Mouse (Mus musculus): ENCODE data around the gene Spty2d1.
"Not testable (repeated sequence)": the region's sequence is repeated elsewhere in the genome, so short reads cannot be mapped to it uniquely, and the experiment has no call there.

The Spty2d1 gene

GRCm38 (mm10) chr7:46993079-46993478, 15.1 kb downstream of the Spty2d1 start:
- no peak for DNase-seq (ENCODE audit: low read depth in 1 of 2, low spot score in 2 of 2)

DNA sequence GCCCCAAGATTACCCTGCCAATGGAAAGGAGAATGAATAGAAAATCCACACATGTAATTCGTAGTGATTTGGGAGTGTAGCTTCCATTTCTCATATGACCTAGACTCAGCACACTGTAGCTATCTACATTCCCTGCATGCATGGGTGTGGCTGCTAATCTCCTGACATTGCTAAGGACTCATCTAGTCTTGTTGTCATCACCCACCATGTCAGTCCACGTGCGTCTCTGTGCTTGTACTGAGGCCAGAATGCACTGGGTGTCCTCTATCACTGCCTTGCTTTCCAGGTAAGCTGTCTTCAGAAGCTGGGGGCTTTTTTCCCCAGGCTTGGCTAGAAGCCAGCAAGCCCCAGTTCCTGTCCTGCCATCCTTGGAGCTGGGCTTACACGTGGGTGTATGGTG, 18.8 kb downstream of the Spty2d1 start:
- not testable (repeated sequence) for DNase-seq (ENCODE audit: low read depth in 1 of 2, low spot score in 2 of 2)

- no peak for DNase-seq (ENCODE audit: low read depth in 1 of 2, low spot score in 2 of 2)
These were observed 21.1 kb downstream of the Spty2d1 start for GRCm38 (mm10) chr7:46987073-46987472.

- no peak for DNase-seq (ENCODE audit: low read depth in 1 of 2, low spot score in 2 of 2)
These were observed 21.6 kb downstream of the Spty2d1 start for GRCm38 (mm10) chr7:46986646-46987045.

DNA sequence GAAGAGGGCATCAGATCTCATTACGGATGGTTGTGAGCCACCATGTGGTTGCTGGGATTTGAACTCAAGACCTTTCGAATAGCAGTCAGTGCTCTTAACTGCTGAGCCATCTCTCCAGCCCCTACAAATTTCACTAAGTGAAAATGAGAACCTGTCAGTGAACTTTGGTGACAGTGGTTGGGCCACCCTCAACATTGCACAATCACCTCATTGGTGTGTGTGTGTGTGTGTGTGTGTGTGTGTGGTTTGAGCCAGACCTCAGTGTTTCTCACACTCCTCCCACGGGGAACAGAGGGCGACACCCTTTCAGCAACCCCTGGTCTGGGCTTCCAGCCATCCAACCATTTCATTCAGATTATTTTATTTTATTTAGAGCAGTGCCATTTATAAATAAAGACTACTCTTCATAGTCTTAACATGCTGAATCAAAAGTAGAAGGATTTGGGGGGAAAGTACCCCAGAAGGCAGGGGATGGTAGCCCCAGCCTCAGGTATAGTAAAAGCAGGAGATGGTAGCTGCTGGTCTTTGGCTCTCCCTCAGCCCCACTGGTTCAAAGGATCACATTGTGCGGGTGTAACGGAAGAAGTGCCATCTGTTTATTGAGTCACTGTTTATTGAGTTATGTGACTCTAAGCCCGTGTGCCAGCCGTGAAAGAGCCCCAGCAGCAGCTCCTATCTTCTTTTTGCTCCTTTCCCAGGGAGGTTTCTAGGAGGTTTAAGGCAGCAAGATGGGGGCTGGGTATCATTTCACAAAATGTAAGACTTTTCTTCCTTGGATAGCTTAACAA, 22.3 kb downstream of the Spty2d1 start:
- peak; percentile 59 to 64 for DNase-seq (ENCODE audit: low read depth in 1 of 2, low spot score in 2 of 2)

DNA sequence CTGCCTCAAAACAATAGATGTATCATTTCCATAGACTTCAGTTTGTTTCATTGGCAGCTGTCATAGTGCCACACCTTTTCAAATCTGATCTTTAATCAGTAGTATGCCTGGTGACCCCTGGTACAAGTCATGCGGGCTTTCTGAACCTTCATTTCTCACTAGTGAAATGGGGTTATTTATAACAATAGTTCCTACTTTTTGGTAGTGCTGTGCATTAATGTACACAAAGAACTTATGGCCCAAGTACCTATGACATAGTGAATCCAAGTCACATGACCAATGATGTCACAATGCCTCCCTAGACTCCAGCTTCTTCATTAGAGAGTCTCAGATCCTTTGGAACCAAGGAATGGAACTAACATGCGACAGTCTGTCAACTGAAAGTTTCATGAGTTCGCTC, 24.9 kb downstream of the Spty2d1 start, which contains the start of gene Gm9999:
Gm9999 (plus strand) TSS at position 301 of the 400 bp plus-strand sequence.
- no peak for DNase-seq (ENCODE audit: low read depth in 1 of 2, low spot score in 2 of 2)

GRCm38 (mm10) chr7:46975456-46975855, 32.8 kb downstream of the Spty2d1 start:
- DNase-seq (ENCODE audit: low read depth in 1 of 2, low spot score in 2 of 2), result no peak

- no peak for DNase-seq (ENCODE audit: low read depth in 1 of 2, low spot score in 2 of 2)
These were observed 33.6 kb downstream of the Spty2d1 start for GRCm38 (mm10) chr7:46974648-46975047.

GRCm38 (mm10) chr7:46969898-46970297, 38.3 kb downstream of the Spty2d1 start:
- DNase-seq (ENCODE audit: low read depth in 1 of 2, low spot score in 2 of 2), result no peak

GRCm38 (mm10) chr7:46964070-46964469, 44.1 kb downstream of the Spty2d1 start:
- DNase-seq (ENCODE audit: low read depth in 1 of 2, low spot score in 2 of 2), result no peak

DNA sequence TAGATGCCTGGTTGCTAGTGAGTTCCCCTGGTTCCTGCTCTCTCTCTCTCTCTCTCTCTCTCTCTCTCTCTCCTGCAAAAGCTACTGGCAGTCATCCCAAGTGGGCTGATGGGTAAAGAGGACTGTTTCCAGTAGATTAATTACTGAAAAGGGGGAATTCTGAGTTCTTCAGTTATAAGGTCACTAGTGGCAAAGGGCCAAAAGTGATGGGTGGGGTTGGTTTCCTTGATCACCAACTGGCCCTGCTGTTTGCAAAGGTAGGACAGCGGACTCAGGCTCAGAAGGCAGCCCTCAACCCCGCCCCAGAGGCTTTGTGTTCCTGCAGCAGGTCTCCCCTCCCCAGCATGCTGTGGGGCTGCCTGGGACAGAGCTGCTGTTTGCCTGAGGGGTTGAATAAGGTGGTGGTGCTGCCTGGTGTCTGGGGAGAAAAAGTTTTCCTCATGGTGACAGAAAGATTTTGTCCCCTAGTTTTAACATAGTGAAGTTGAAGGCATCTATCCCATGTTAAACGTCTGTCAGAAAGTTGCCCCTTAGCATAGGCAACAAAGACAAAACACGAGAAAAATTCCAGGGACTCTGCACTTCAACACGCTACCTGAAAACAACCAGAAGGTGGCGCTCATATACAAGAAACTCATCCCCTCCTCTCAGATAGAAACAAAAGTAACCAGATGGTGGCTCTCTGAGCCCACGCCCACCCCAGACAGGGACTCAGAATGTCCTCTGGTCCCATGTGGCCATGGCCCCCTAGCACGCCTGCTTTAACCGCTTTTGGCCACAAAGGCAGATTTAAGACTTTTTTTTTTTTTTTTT, 45.2 kb downstream of the Spty2d1 start:
- DNase-seq (ENCODE audit: low read depth in 1 of 2, low spot score in 2 of 2), result peak in 1 of 2 experiments; percentile 30

- no peak for DNase-seq (ENCODE audit: low read depth in 1 of 2, low spot score in 2 of 2)
These were observed 46.1 kb downstream of the Spty2d1 start for GRCm38 (mm10) chr7:46962132-46962531.

- DNase-seq (ENCODE audit: low read depth in 1 of 2, low spot score in 2 of 2), result no peak
These were observed 47.2 kb downstream of the Spty2d1 start for GRCm38 (mm10) chr7:46960991-46961390.

- no peak for DNase-seq (ENCODE audit: low read depth in 1 of 2, low spot score in 2 of 2)
These were observed 49.4 kb downstream of the Spty2d1 start for GRCm38 (mm10) chr7:46958853-46959252.

DNA sequence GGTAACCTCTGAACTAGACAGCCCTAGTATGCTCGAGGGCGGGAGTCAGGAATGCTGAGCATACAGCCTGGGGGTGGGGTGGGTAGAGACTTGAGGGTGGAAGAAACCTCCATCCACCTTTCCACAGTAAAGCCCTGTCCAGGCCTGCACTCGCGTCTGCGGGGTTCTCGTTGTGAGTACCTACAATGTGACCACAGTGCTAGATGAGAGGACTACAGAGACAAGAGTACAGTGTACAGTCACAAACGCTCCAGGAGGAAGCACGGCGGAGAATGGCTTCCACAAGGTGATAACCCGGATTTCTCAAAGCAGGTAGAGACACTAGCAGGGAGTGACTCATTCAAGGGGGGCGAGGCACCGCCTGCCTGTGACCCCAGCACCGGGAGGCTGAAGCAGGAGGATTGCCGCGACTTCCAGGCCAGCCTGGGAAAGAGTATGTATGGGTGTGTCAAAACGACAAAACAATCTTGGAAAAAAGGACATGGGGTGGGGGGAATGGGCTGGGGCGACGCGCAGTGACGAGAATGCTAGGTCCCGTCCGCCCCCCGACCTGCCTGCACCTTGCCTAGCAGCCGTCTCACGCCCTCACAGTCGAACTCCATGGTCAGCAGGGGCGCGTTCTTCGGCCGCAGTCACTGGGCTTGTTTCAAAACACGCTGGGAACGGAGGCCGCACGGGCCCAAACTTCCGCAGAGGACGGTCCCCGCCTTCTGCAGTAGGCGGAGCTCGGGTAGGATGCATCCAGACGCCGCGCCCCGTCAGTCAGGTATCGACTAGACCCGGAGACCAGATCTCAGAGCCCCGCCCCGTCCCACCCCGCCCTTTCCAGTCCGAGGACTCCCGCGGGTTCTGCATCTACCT, 50.1 kb downstream of the Spty2d1 start, which contains the start of gene Uevld:
Uevld (minus strand) TSS at position 697 of the 861 bp plus-strand sequence.
- peak; percentile 54 to 70 for DNase-seq (ENCODE audit: low read depth in 1 of 2, low spot score in 2 of 2)
